Mouse (Mus musculus) left cerebral cortex, adult 2 months (tissue): ENCODE data around the gene Ptrh1. TPM values are rescaled to one million over a fixed set of nuclear protein-coding genes. Genes with fewer than 3 reads are reported as not detected.

ENCODE experiments used
- DNase-seq, 2 experiments: peaks; one replicate each; pipeline ENCODE4 v3.0.0; 2021 to 2022; ENCODE audit warnings: low spot score in 2 of 2, mixed read lengths in 1 of 2; ENCODE audit errors: extremely low spot score in 1 of 2
- H3K27ac ChIP-seq: fragments of 200-600 bp; 2 replicates; pipeline ENCODE4 v1.8.1; 2022
- H3K4me3 ChIP-seq: fragments of 200-600 bp; 2 replicates; pipeline ENCODE4 v1.8.1; 2022
- CTCF ChIP-seq: fragments of 200-600 bp; IDR thresholded peaks from 2 replicates; pipeline ENCODE4 v1.8.1; 2022; ENCODE audit warnings: antibody characterized with exemption, mild to moderate bottlenecking, moderate library complexity
- intact Hi-C: fragments of 180-260 bp; cut with DNase I; formaldehyde crosslinking; loops from one replicate; pipeline ENCODE4 v1.15.1; 2025
- total RNA-seq, 2 experiments: library from RNA; stranded (reverse); gene quantifications; 2 replicates each; pipeline ENCODE4 v1.2.3; 2021

The Ptrh1 gene
- total RNA-seq, 2 experiments from 2014 or later: 7.9 to 9.3 TPM

DNA sequence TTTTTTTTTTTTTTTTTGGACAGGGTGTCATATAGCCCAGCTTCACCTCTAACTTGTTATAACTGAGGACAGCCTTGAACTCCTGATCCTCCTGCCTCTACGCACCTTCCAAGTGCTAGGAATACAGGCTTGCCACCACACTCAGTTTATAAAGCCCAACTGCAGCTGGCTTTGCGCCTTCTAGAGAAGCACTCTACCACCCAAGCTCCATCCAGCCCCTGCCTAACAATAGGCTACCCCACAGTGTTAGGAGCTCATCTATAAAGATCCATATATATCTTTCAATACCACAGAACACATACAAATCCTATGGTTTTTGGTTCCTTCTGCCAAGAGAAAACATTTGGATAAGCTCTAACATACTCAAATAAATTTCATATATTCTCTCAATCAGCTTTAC is 40.9 kb downstream of the Ptrh1 start:
- Histone ChIP-seq H3K27ac (peak overlapping the region; percentile 68), H3K4me3 (no peak overlapping the region)
- TF ChIP-seq CTCF: no peak
- intact Hi-C loops: loop anchor here (2.0 kb wide), 1 partner anchor 30 kb away; the partner anchor contains the start of gene Stxbp1
- DNase-seq: no peak

DNA sequence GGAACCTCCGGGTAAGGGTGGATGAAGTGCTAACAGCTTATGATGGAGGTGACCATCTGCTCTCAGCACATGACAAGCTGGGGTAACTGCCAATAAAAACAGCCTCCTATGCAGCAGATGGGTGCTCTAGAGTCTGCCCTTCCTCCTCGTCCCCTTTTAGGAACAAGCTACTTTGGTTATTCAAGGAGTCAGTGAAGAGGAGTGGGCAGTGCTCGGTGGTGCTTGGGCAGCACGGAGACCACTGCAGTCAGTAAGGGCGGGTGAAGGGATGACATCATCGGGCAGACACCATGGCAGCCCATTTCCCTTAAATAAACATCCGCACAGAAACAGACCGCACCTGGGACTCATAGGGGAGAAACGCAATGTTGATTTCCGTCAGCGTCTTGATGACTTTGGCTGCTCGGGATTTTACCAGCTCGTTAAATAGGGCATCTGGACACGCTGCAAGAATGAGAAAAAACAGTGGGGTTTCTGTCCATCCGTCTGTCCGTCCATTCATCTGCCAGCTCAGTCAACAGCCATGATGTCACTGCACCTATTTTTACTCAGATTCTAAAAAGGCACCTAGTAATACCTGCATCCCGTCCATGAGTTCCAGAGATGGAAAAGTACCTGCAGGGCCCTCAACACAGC is 41.5 kb downstream of the Ptrh1 start:
- H3K4me3 ChIP-seq: no peak overlapping the region
- TF ChIP-seq CTCF: no peak
- intact Hi-C loops: loop anchor here (2.0 kb wide), 1 partner anchor 30 kb away; the partner anchor contains the start of gene Stxbp1
- H3K27ac ChIP-seq: peak overlapping the region; percentile 38
- DNase-seq: peak; percentile 37 to 58

DNA sequence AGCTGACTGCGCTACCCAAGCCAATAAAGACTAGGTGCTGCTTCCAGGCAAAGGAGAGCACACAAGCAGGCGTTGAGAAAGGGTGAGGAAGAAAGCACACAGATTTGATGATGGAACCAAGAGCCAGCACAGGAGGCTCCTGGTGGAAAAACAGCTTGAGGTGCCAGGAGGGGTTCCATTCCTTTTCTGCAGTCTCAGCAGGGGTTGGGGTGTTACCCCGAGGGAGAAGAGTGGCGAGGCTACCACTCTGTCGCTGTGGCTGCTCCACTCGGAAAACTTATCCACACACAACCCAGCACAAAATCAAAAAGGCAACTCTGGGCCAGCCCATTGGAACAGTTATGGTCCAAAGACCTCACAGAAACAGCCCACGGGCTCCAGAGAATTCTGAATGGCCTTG is 42.0 kb downstream of the Ptrh1 start:
- TF ChIP-seq CTCF: no peak
- Histone ChIP-seq H3K27ac (peak overlapping the region; percentile 38), H3K4me3 (no peak overlapping the region)
- intact Hi-C loops: loop anchor here (2.0 kb wide), 1 partner anchor 29 kb away; the partner anchor contains the start of gene Stxbp1
- no peak for DNase-seq

DNA sequence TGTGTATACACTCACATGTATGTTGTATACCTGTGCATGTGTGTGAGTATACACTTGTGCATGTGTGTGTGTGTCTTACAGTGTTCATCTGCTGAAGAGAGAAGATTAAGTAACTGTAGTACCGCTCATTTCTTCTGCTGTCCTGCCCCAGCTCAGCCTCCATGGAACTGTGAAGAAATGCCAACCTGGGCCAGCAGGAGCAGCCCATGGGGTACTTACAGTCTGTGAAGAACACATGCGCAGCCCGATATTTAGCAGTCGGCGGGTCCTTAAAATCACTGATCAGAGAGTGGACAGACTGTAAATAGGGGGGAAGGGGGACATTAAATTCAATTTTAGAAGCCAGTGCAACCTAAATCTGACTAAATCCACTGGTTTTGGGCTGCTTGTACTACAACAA is 42.6 kb downstream of the Ptrh1 start:
- intact Hi-C loops: no loop called here
- peak overlapping the region; percentile 38 for H3K27ac ChIP-seq
- no peak overlapping the region for H3K4me3 ChIP-seq
- no peak; the same call in 1 of the 2 replicates for TF ChIP-seq CTCF
- no peak for DNase-seq

DNA sequence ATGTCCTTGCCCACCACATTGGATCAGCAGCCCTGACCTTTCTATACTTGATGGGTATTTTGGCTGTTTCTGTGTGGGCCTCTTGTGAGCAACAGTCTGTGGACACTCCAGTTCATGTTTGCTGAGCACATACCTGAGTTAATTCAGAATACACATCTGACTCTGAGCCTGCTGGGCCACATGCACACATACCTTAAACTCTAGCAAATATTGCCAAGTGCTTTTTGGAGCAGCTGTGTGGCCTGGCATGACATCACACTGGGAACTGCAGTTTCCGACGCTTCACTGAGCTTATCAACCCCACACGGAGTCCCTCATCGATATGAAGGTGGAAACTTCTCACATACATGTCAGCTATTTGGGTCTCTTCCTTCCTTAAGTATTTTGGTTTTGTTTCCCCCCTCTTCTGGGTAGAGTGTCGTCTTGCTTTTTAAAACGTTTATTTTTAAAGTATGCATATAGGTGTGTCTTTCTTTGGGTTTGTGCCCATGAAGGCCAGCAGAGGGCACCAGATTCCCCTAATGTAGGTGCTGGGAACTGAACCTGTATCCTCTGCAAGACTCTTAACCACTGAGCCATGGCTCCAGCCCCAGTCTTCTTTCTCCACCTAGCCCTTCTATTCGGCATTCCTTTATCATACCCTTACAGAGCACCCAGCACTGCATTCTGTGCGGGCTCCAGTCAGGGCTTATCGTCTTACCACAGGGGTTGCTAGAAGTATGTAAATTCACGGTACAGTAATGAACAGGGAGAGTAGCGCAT is 45.6 kb downstream of the Ptrh1 start:
- intact Hi-C loops: no loop called here
- Histone ChIP-seq H3K27ac (no peak overlapping the region; the same call in 1 of the 2 replicates), H3K4me3 (no peak overlapping the region)
- TF ChIP-seq CTCF: peak; percentile 61
- no peak for DNase-seq

DNA sequence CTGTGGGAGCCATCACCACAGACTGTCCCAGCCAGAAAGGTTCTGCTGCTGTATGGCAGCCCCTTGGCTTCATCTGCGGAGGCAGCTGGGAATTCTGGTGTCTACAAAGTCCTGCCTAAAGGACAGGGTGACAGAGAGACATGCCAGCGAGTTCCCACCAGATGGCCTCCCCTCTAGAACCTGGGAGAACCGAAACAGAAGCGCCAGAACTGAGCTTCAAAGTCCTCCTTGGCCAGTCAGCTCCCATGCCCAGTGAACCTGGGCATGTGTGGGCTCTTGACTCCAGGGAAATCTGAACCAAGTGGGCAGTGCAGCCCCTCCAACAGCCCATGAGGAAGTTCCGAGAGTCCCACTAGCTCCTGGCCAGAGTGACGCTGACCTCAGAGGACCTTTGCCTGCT is 47.1 kb downstream of the Ptrh1 start:
- H3K27ac ChIP-seq: peak overlapping the region; percentile 53; the same call in 1 of the 2 replicates
- intact Hi-C loops: no loop called here

DNA sequence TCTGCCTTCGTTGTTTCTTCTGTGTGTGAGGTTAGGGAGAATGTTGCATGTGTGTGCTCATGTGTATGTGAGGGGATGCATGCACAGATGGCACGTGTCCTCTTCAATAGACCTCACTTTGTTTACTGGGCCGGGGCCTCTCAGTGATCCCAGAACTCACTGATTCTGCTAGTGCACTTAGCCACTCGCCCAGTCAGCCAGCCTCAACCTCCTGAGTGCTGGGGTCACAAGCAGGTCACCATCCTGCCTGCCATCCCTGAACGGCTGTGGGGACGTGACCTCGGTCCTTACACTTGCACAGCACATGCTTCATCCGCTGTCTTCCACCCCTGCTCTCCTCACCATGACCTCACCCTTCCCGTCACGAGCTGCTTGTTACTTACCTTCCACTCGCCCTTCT is 47.6 kb downstream of the Ptrh1 start:
- Histone ChIP-seq H3K4me3 (no peak overlapping the region), H3K27ac (peak overlapping the region; percentile 53)
- intact Hi-C loops: no loop called here
- no peak for TF ChIP-seq CTCF
- no peak for DNase-seq

More for the DNA sequence above, 47.1 kb downstream of the Ptrh1 start:
- DNase-seq: no peak
- no peak overlapping the region for H3K4me3 ChIP-seq
- no peak for TF ChIP-seq CTCF

DNA sequence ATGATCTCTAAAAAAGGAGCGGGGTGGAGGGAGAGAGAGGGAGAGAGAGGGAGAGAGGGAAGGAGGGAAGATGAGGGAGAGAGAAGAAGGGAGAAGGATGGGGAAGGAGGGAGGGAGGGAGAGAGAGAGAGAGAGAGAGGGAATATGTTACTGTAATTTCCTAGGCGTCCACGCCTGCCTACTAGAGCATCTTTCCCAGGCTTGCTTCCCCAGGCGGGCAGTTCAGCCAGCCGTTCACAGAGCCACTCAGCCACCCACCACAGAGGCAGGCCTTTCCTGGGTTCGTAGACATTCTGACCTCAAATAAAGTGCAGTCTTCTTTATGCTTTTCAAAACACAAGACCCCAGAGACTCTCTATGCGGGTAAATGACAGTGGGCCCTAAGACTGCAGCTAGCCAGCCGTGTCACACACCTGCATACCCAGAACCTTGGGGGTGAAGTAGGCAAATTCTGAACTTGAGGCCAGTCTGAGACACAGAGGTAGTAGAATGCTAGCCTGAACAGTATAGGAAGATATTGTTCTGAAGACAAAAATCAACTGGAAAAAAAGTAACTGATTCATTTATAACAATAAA is 48.1 kb downstream of the Ptrh1 start:
- Histone ChIP-seq H3K4me3 (no peak overlapping the region), H3K27ac (peak overlapping the region; percentile 53)
- intact Hi-C loops: no loop called here
- no peak for TF ChIP-seq CTCF
- no peak for DNase-seq

DNA sequence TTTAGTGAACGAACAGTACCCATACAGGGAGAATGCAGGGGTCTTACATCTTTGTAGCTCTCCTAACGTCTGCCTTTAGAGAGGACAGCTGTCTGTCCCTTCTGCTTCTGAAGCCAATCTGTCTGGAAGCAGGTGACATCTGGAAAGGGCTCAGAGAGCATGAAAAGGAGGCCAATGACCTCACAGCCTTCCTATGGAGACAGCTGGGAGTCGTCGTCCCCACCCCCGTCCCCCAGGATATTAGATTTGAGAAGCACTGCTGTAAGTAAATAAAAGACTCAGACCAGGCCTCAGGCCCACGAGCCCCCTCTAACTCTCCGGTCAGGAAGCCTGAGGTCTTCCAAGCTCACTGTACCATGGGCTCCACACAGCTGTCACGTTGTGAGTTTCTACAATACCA is 48.6 kb downstream of the Ptrh1 start:
- intact Hi-C loops: no loop called here
- no peak overlapping the region for H3K4me3 ChIP-seq
- peak overlapping the region; percentile 53; the same call in 1 of the 2 replicates for H3K27ac ChIP-seq

DNA sequence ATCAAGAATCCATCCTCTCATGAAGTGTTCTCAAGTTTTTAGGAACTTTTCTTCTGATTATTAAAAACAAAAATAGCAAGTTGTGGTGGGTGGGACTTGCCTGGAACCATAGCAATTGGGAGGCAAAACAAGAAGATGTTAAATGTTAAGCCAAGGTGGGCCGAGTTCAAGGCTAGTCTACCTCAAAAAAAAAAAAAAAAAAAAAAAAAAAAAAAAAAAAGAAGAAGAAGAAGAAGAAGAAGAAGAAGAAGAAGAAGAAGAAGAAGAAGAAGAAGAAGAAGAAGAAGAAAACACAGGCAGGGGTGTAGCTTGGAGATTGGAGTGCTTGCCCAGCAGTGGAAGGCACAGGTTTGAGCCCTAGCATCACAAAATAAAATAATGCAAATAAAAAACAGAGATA is 49.2 kb downstream of the Ptrh1 start:
- H3K4me3 ChIP-seq: no peak overlapping the region
- intact Hi-C loops: no loop called here
- DNase-seq: no peak
- no peak for TF ChIP-seq CTCF
- no peak overlapping the region for H3K27ac ChIP-seq

More for the DNA sequence above, 48.6 kb downstream of the Ptrh1 start:
- TF ChIP-seq CTCF: no peak
- DNase-seq: no peak

DNA sequence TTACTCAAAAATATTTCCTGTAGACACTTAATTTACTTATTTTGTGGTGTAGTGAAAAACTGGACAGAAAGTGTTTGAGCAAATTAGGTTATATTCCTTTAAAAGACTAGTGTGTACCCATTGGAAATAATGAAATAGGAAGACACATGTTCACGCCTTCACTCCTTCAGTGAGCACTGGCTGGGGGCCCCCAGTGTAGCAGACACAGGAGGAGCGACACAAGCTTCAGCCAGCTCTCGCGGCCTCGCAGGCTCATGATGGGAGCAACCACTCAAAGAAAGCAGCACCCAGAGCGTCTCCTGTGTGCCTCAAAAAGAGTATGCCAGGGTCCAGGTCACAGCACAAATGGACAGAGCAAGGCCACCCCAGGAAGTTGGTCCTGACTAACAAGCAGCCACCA is 50.2 kb downstream of the Ptrh1 start:
- no peak for TF ChIP-seq CTCF
- DNase-seq: no peak
- intact Hi-C loops: no loop called here
- no peak overlapping the region for H3K4me3 ChIP-seq
- H3K27ac ChIP-seq: no peak overlapping the region

Other genes starting within 250 kb of the Ptrh1 start
- 10 to 100 TPM; 61.1 to 64.8 TPM for gene Fam102a, start 240.5 kb upstream of the Ptrh1 start, total RNA-seq
- gene Dpm2, start 204.9 kb upstream of the Ptrh1 start, total RNA-seq: 10 to 100 TPM; 79.4 to 82.6 TPM
- gene Pip5kl1, start 201.0 kb upstream of the Ptrh1 start, total RNA-seq: 10 to 100 TPM; 10.1 to 14.1 TPM
- gene 9430097D07Rik, start 200.1 kb upstream of the Ptrh1 start, total RNA-seq: 1 to 10 TPM in 1 of 2 experiments, under 1 TPM in 1; 0.75 to 1.1 TPM
- 10 to 100 TPM; 37.2 to 38.0 TPM for gene St6galnac4, start 188.7 kb upstream of the Ptrh1 start, total RNA-seq
- gene St6galnac6, start 176.1 kb upstream of the Ptrh1 start, total RNA-seq: 100 to 1,000 TPM; 122 to 133 TPM
- gene Ak1, start 154.0 kb upstream of the Ptrh1 start, total RNA-seq: 100 to 1,000 TPM; 140 to 153 TPM
- gene Eng, start 129.2 kb upstream of the Ptrh1 start, total RNA-seq: 10 to 100 TPM; 22.2 to 23.0 TPM
- gene Fpgs, start 71.6 kb upstream of the Ptrh1 start, total RNA-seq: 10 to 100 TPM in 1 of 2 experiments, 1 to 10 TPM in 1; 9.4 to 10.5 TPM
- 100 to 1,000 TPM; 129 to 134 TPM for gene Cdk9, start 62.7 kb upstream of the Ptrh1 start, total RNA-seq
- 10 to 100 TPM; 31.1 to 42.5 TPM for gene Sh2d3c, start 54.7 kb upstream of the Ptrh1 start, total RNA-seq
- gene 6330409D20Rik, start 34.8 kb upstream of the Ptrh1 start, total RNA-seq: 1 to 10 TPM; 1.6 to 2.2 TPM
- 10 to 100 TPM; 30.4 to 30.7 TPM for gene Tor2a, start 18.6 kb upstream of the Ptrh1 start, total RNA-seq
- under 1 TPM; 0.40 to 0.52 TPM for gene Ttc16, start 153 bp upstream of the Ptrh1 start, total RNA-seq
- gene Cfap157, start 8.6 kb downstream of the Ptrh1 start, total RNA-seq: under 1 TPM; 0.20 to 0.61 TPM
- 100 to 1,000 TPM; 947 to 984 TPM for gene Stxbp1, start 71.5 kb downstream of the Ptrh1 start, total RNA-seq
- gene Fam129b, start 100.3 kb downstream of the Ptrh1 start, total RNA-seq: 10 to 100 TPM; 24.4 to 31.4 TPM
- 100 to 1,000 TPM; 110 to 129 TPM for gene Rpl12, start 185.8 kb downstream of the Ptrh1 start, total RNA-seq
- gene Lrsam1, start 185.8 kb downstream of the Ptrh1 start, total RNA-seq: 10 to 100 TPM; 37.6 to 38.2 TPM
- 10 to 100 TPM; 23.9 to 26.7 TPM for gene Slc2a8, start 206.3 kb downstream of the Ptrh1 start, total RNA-seq